Mouse (Mus musculus): ENCODE measurements around the gene Vangl2. TPM values are rescaled to one million over a fixed set of nuclear protein-coding genes. Genes with fewer than 3 reads are reported as not detected.

Gene Vangl2
- total and polyA plus RNA-seq, 2 experiments from 2014 or later = 36.5 to 86.6 TPM

GRCm38 (mm10) chr1:172017517-172018070 lies 10.7 kb downstream of the Vangl2 start:
- ATAC-seq (no peak), DNase-seq (ENCODE audit: low spot score) (no peak)
- 39% methylated on average over 6 of the region's 6 CpGs for WGBS
- H3K4me3 ChIP-seq (ENCODE audit: low read length) = no peak overlapping the region
- no peaks in the 10 kb centered on the region for H3K36me3 ChIP-seq (ENCODE audit: insufficient read depth, low read length)
- peak overlapping the region; percentile 21; the same call in 1 of the 2 replicates for H3K9ac ChIP-seq (replicated peaks; ENCODE audit: low read length)
- peak overlapping the region; percentile 71 for H3K27ac ChIP-seq
- no peak for TF ChIP-seq CTCF (IDR thresholded peaks at IDR 0.05; ENCODE audit: low read depth)
- H3K4me2 ChIP-seq (ENCODE audit: low read depth, low read length) = no peak overlapping the region; the same call in 1 of the 2 replicates
- H3K27me3 ChIP-seq (ENCODE audit: insufficient read depth, low read length) = no peaks in the 10 kb centered on the region
- H3K4me1 ChIP-seq (ENCODE audit: insufficient read depth, low read length) = peaks cover 48% of the 10 kb centered on the region
- H3K9me3 ChIP-seq (ENCODE audit: low read length) = no peaks in the 10 kb centered on the region

DNA sequence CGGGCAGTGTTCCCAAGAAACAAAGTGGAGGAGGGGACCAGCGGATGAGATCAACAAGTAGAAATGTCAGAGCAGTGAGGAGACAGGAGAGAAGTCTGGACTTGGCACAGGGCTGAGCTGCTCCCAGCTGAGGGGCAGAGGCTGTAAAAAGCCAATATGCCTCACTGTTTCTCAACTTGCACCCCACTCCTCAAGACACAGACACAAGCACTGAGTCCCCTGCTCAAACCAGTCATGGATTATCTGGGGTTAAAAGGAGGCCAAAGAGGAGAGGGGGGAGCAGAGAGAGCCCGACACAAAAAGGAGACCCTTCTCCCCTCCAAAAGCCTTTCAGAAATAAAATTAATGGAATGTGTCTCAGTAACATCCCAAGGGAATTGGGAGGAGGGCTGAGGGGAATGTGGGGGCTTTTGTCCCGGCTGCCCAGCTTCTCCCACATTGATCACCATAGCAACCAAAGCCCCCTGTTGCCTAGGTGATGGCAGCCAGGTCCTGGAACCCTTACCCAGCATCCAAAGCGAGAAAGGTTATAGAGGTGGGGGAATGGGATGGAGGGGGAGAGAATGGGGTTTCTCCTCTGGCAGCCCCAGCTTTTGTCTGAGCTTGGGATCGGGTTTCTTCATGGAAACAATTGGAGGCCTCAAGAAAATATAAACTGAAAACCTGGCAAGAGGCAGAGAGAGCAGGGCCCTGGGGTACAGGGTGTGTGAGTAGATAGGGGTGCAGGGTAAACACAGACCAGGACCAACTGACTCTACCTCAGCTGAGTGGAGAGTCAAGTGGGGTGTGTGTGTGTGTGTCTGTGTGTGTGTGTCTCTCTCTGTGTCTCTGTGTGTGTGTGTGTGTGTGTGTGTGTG lies 11.4 kb downstream of the Vangl2 start:
- Histone ChIP-seq H3K36me3 (ENCODE audit: insufficient read depth, low read length) (no peaks in the 10 kb centered on the region), H3K4me1 (ENCODE audit: insufficient read depth, low read length) (peaks cover 43% of the 10 kb centered on the region), H3K27ac (peak overlapping the region; percentile 71), H3K9me3 (ENCODE audit: low read length) (no peaks in the 10 kb centered on the region), H3K27me3 (ENCODE audit: insufficient read depth, low read length) (no peaks in the 10 kb centered on the region), H3K4me2 (ENCODE audit: low read depth, low read length) (no peak overlapping the region; the same call in none of the 2 replicates), H3K9ac (replicated peaks; ENCODE audit: low read length) (peak overlapping the region; percentile 21; the same call in 1 of the 2 replicates), H3K4me3 (ENCODE audit: low read length) (no peak overlapping the region)
- TF ChIP-seq CTCF (IDR thresholded peaks at IDR 0.05; ENCODE audit: low read depth) = no peak
- WGBS = 6% methylated on average over 6 of the region's 6 CpGs
- peak; percentile 83 for DNase-seq (ENCODE audit: low spot score)
- ATAC-seq = peak; percentile 77

GRCm38 (mm10) chr1:172016031-172016430 lies 12.2 kb downstream of the Vangl2 start:
- Histone ChIP-seq H3K4me3 (ENCODE audit: low read length) (no peak overlapping the region), H3K4me2 (ENCODE audit: low read depth, low read length) (peak overlapping the region; percentile 6; the same call in 1 of the 2 replicates), H3K27ac (peak overlapping the region; percentile 59), H3K36me3 (ENCODE audit: insufficient read depth, low read length) (0 out of 2 replicates have a peak, but pooled peaks cover 6% of the 10 kb centered on the region), H3K9ac (replicated peaks; ENCODE audit: low read length) (no peak overlapping the region), H3K9me3 (ENCODE audit: low read length) (no peaks in the 10 kb centered on the region), H3K27me3 (ENCODE audit: insufficient read depth, low read length) (no peaks in the 10 kb centered on the region), H3K4me1 (ENCODE audit: insufficient read depth, low read length) (peaks cover 43% of the 10 kb centered on the region)
- DNase-seq (ENCODE audit: low spot score) = no peak
- ATAC-seq = no peak
- TF ChIP-seq CTCF (IDR thresholded peaks at IDR 0.05; ENCODE audit: low read depth) = no peak
- WGBS = 46% methylated on average over 8 of the region's 8 CpGs

- peaks cover 40% of the 10 kb centered on the region for H3K4me1 ChIP-seq (ENCODE audit: insufficient read depth, low read length)
- 0 out of 2 replicates have a peak overlapping the region, but pooled peaks have one; percentile 6 for H3K4me2 ChIP-seq (ENCODE audit: low read depth, low read length)
- no peak overlapping the region for H3K4me3 ChIP-seq (ENCODE audit: low read length)
- WGBS = 33% methylated on average over 9 of the region's 9 CpGs
- H3K27ac ChIP-seq = peak overlapping the region; percentile 37; the same call in 1 of the 2 replicates
- H3K9me3 ChIP-seq (ENCODE audit: low read length) = no peaks in the 10 kb centered on the region
- TF ChIP-seq CTCF (IDR thresholded peaks at IDR 0.05; ENCODE audit: low read depth) = no peak
- no peak overlapping the region for H3K9ac ChIP-seq (replicated peaks; ENCODE audit: low read length)
- H3K36me3 ChIP-seq (ENCODE audit: insufficient read depth, low read length) = peaks cover 12% of the 10 kb centered on the region; the same call in 1 of the 2 replicates
- ATAC-seq = no peak
- no peaks in the 10 kb centered on the region for H3K27me3 ChIP-seq (ENCODE audit: insufficient read depth, low read length)
- DNase-seq (ENCODE audit: low spot score) = no peak
These were observed 12.8 kb downstream of the Vangl2 start for GRCm38 (mm10) chr1:172015312-172015939.

DNA sequence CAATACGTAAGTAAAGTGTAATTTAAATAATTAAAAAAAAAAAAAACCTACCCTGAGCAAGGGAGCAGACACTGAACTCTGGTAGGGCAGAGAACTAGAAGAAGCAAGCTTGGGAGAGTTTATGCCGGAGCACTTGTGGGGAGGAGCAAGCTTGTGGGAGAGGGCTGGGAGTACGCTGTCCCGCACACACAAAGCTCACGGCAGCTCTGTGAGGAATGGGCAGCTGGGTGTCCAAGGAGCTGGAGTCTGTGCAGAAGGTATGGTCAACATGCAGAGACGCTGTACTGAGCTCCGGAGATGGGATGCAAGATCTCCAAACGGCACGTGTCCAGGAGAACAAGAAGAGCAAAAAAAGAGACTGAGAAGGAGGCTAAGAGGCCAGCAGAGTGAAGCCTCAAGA lies 13.5 kb downstream of the Vangl2 start:
- WGBS = 17% methylated on average over 9 of the region's 9 CpGs
- Histone ChIP-seq H3K4me3 (ENCODE audit: low read length) (no peak overlapping the region), H3K9ac (replicated peaks; ENCODE audit: low read length) (no peak overlapping the region), H3K4me2 (ENCODE audit: low read depth, low read length) (peak overlapping the region; percentile 6; the same call in 1 of the 2 replicates), H3K27me3 (ENCODE audit: insufficient read depth, low read length) (no peaks in the 10 kb centered on the region), H3K36me3 (ENCODE audit: insufficient read depth, low read length) (peaks cover 16% of the 10 kb centered on the region; the same call in 1 of the 2 replicates), H3K4me1 (ENCODE audit: insufficient read depth, low read length) (peaks cover 40% of the 10 kb centered on the region), H3K9me3 (ENCODE audit: low read length) (no peaks in the 10 kb centered on the region), H3K27ac (peak overlapping the region; percentile 42)
- DNase-seq (ENCODE audit: low spot score) = no peak
- no peak for ATAC-seq
- no peak for TF ChIP-seq CTCF (IDR thresholded peaks at IDR 0.05; ENCODE audit: low read depth)

DNA sequence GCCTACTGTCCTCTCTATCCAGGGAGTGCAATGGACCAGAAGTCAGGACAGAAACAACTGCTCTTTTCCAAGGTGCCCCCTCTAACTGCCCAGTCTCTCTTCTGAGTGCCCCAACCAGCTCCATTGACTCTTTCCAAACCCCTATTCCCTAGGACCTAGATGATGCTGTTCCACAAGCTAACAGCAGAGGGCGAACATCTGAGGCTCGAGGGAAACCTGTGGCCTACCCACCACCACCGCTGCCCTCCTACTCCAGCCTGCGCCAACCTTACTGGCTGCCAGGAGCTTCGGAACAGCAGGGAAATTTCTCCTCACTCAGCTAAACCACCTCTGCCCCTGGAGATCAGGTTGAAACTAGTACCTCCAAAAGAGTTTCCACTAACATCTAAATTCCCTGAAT lies 16.2 kb downstream of the Vangl2 start:
- Histone ChIP-seq H3K27me3 (ENCODE audit: insufficient read depth, low read length) (no peaks in the 10 kb centered on the region), H3K9me3 (ENCODE audit: low read length) (no peaks in the 10 kb centered on the region), H3K4me2 (ENCODE audit: low read depth, low read length) (no peak overlapping the region), H3K27ac (no peak overlapping the region), H3K4me3 (ENCODE audit: low read length) (no peak overlapping the region), H3K9ac (replicated peaks; ENCODE audit: low read length) (no peak overlapping the region), H3K36me3 (ENCODE audit: insufficient read depth, low read length) (peaks cover 44% of the 10 kb centered on the region), H3K4me1 (ENCODE audit: insufficient read depth, low read length) (peaks cover 25% of the 10 kb centered on the region)
- WGBS = 8% methylated on average over 5 of the region's 5 CpGs
- DNase-seq (ENCODE audit: low spot score) (peak; percentile 89), ATAC-seq (peak; percentile 71)
- peak; percentile 90 for TF ChIP-seq CTCF (IDR thresholded peaks at IDR 0.05; ENCODE audit: low read depth)
